Mouse (Mus musculus) forelimb bud, embryonic 11.5 days (tissue): ENCODE data around the gene Mustn1.

Experiments used
- DNase-seq: peaks from one replicate; pipeline ENCODE4 v3.0.0-alpha.2; 2012; ENCODE audit warnings: low read depth, low spot score

Mustn1 gene

GRCm38 (mm10) chr14:30880251-30880650 is 1.3 kb downstream of the Mustn1 start:
- DNase-seq = no peak

DNA sequence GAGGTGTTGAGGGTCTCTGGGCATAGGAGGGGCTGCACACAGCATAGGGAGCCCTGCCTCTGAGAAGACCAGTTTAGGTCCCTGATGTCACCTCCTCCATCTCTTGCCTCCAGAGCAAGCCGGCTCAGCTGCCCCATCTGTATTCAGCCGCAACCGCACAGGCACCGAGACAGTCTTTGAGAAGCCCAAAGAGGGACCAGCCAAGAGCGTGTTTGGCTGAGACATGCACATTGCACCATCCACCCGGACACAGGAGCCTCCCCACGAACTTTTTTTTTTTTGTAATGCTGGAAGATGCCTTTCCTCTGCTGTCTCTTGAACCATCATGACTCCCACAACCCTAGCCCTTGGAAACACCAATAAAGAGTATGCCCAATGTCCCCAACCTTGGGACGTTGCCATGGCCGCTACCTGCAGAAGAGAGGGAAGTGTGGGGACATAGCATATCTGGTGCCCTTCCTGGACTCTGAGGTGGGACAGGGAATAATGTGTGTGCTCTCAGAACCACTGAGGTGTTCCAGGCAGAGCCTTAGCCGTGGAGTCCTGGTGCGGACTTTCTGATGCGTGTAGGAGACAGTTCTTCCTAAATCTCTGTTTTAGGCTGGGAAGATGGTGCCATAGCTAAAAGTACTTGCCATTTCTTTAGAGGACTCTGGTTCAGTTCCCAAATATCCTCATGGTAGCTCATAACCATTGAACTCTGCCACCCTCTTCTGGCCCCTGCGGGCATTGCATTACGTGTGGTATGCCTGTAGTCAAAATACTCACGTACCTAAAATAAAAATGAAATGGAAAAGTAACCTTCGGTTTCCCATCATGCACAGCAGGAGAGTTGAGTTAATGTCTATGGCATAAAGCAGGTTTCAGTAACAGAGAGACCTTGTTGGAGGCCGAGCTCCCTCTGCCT is 2.1 kb downstream of the Mustn1 start:
- DNase-seq = no peak

GRCm38 (mm10) chr14:30881718-30882108 is 2.7 kb downstream of the Mustn1 start:
- DNase-seq = no peak

DNA sequence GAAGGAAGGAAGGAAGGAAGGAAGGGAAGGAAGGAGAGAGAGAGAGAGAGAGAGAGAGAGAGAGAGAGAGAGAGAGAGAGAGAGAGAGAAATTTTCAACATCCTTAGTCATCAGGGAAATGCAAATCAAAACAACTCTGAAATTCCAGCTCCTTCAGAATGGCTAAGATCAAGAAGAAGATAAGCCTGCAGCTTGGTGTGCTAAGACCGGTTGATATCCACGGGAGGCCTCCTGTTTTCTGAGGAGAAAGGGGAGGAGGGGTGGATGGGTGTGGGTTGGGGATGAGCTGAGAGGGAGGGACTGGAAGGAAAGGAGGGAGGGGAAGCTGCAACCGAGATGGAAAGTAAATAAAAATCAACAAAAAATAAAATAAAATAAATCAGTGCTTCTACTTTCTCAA is 6.3 kb downstream of the Mustn1 start:
- no peak for DNase-seq

DNA sequence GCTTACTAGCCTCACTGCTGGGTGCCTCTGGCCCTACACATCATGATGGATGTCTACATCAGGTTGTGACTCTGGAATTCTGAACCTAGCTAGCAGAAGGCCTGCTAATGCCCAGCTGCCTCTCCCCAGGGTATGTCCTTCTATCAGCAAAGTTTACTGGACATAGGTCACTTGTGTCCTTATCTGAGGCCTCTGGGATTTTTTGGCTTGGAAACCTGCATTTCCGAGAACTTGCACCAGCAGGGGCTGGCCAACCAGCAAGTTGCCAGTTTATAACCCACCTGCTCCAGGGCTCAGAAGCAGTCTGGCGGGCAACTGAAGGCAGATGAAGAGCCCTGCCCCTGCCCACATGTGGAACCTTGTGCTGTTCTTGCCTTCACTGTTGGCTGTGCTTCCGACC is 7.2 kb downstream of the Mustn1 start, which contains the start of gene Itih4:
Gene Itih4, plus strand, starts transcription at position 273 of the 400 bp plus-strand sequence.
- DNase-seq = no peak

DNA sequence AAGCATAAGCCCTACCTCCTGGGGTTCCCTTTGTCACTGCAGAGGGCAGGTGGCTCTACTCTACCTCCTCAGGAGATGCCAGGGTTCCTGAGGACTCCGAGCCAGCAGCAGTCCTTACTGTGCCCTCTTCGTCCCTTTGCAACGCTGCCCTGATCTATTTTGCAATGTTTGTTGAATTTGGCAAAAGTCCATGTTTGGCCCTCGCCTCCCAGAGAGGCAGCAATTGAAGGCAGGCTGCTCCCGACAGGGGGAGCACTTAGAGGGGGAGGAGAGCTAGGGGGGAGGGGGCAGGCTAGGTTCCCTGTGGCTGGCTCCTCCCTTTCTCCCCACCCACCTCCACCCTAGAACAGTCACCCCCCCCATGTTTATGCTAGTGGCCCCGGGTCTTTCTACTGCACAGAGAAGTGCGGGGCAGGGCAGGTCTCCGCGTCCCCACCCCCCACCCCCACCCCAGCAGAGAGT is 9.3 kb downstream of the Mustn1 start:
- no peak for DNase-seq

DNA sequence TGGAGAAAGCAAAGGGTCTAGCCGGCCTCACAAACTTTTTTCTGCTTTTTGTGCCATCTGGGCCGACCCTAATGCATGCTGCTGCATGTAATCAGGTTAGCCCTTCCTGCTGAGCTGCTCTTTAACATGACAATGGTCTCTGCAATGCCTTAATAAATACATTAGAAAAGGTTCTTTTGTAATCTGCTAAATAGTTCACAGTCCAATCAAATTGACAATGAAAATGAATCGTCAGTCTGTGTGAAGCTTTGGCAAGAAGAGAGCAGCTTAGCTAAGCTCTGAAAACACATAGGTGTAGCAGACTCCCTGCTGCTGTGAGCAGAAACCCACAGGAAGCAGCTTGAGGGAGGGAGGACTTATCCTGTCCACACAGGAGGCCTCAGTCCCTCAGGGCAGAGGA is 21.0 kb downstream of the Mustn1 start:
- no peak for DNase-seq

DNA sequence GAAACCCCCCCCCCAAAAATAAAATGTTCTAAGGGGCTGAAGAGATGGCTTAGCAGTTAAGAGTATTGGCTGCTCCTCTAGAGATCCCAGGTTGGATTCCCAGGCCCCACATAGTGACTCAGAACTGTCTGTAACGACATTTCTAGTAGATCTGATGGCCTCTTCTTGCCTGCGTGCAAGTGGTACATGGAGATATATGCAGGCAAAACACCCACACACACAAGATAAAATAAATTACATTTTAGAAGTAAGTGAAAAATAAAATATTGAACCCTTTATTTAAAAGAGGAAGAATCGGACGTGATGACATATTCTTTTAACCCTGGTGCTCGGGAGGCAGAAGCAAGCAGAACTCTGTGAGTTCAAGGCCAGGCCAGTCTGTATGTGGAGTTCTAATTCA is 23.6 kb downstream of the Mustn1 start:
- DNase-seq = no peak

DNA sequence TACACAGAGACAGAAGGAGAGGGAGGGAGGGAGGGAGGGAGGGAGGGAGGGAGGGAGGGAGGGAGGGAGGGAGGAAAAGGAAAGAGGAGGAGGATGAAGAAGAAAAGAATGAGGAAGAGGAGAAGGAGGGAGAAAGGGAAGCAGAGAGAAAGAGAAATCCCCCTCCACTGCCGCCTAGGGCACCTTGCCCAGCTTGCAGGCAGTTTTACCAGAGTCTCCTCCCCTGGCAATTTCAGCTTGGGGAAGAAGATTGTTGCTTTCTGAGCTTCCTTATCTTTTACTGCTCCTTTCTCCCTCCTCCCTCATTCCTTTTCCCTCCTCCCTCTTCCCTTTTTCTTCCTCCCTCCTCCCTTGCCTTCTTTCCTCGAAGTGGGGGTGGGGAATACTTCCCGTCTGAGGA is 24.0 kb downstream of the Mustn1 start:
- DNase-seq = no peak

GRCm38 (mm10) chr14:30904307-30904706 is 25.3 kb downstream of the Mustn1 start:
- no peak for DNase-seq

DNA sequence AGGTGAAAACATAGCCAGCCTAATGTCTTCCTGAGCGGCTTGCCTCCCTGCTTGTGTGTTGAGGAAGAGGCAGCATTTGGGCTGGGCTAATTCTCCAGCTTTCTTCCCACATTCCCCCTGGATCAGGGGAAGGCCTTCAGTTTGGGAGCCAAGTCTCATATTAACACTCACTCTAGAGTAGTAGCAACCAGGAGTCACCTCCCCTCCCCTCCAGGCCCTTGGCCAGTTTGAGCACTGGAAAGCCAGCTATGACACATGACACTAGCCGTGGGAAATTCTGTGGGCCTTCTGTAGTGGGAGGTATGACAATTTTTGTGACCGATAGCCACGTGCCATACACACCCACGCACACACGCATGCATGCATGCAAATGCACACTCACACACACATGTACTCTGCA is 27.0 kb downstream of the Mustn1 start:
- no peak for DNase-seq

DNA sequence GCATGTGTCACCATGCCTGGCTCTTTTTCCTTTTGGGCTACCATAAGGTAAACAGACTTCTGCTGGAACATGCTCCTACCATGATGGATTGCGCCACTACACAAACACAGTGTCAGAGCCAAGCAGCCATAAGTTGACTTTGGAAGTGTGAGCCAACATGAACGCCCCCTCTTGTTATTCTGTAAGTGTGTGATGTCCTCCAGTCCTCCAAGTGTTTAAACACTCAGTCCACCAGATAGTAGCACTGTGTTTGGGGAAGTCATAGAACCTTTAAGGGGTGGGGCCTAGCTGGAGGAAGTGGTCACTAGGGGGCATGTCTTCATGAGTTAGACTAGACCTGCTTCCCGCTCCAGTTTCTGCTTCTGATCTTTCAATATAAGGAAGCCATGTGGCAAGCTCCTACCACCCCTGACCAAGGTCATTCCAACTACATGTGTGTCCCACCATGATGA is 28.8 kb downstream of the Mustn1 start:
- DNase-seq = no peak

DNA sequence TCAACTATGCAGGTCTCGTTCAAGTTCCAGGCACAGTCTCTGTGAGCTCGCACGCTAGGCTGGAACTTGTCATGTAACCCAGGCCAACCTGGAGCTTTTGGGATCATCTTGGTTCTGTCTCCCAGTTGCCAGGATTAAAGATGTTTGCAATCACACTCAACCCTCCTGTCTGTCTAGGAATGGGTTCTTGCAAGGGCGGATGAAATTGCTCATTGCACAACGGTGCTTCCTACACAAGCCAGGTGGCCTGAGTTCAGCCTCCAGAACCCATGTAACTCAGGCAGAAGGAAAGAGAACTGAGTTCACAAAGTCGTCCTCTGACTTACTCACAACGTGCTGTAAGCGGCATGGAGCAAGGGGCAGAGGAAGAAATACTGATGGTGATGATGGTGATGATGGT is 32.1 kb downstream of the Mustn1 start:
- DNase-seq = no peak

GRCm38 (mm10) chr14:30912641-30913040 is 33.6 kb downstream of the Mustn1 start:
- no peak for DNase-seq

DNA sequence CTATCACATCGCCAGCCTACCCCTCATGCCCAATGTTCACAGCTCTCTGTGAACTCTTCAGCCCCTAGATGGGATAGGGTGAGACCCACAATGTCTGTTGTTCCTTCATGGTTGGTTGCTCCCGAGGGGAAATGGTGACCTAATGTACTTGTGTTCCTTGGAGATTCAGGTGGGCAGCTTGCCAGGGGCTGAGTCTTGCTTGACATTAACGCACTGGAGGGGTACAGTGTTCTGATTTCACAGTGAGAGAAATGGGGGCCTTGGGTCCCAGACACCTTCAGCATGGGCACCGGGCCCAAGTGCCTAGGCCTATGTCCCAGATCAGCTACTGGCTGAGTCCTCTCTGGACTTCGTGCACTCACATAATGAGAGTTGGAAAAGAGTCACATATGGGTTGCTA is 34.4 kb downstream of the Mustn1 start:
- DNase-seq = no peak

DNA sequence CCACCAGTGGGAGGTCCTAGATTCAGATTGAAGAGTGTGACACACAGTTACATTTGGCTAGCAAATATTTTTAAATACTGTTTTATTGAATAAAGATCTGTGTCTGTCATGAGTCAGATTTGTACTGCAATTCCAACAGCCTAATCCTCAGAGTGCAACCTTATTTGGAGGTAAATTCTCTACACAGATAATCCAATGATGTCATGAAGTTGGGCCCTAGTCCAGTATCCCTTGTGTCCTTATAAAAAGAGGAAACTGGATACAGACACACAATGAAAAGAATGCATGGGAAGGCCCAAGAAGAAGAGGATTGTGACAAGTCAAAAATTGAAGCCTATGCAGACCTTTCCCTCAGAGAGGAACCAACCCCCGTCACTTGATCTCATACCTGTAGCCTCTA is 37.5 kb downstream of the Mustn1 start:
- DNase-seq = no peak

GRCm38 (mm10) chr14:30922053-30922670 is 43.2 kb downstream of the Mustn1 start:
- DNase-seq = no peak

DNA sequence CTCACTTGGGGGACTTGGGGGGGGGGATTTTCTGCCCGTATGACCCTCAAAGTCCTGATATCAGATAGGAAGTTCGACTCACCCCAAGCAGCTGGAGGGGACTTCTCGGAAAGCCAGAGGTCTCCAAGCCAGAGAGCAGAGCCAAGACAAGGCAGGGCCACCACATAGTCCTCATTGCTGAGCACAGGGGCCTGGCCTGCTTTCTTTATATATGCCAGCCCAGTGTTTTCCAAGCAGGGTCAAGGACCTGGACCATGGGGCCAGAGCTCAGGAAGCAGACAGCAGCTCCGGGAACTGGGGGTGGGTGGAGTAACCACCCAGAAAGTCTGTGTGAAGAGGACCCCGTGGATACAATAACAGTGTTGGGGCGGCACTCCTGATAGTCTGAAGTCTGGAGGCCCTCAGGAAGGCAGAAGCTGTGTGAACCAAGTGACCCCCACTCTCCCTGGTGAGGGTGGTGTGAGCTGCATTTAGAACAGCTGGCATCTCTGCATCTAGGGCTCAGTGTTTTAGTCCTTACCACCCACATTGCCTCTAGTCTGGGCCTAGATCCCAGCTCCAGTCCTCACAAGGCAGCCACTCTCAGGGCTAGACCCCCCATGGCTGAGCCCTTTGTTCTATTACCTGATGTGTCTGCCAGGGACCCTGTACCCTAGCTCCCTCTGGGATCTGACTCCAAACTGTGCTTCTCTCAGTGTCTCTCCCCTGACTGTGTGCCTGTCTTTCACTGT is 44.5 kb downstream of the Mustn1 start, which contains the start of gene Itih3:
Gene Itih3, minus strand, starts transcription at position 386 of the 731 bp plus-strand sequence.
- DNase-seq = no peak

DNA sequence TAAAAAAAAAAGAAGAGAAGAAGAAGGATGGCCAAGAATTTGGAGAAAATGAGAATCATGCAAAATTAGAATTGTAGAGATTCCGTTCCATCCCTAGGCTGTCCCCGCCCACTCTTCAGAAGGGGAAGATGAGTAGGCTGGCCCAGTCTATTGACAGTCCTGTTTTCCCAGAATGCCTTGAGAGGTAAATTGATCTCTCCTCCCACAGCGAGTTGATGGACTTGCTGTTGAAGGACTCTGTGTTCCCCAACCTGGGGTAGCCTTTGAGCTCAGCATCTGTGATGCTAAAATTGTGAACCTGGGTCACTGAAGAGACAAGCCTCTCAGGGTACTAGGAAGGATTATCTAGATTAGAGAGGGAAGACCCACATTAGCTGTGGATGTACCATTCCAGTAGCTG is 46.5 kb downstream of the Mustn1 start:
- no peak for DNase-seq

- no peak for DNase-seq
These were observed 51.4 kb downstream of the Mustn1 start for GRCm38 (mm10) chr14:30930386-30930785.
